Mouse (Mus musculus) liver, postnatal 0 days (tissue): Measurements from ENCODE around the gene Evc. TPM values are rescaled to one million over a fixed set of nuclear protein-coding genes. Genes with fewer than 3 reads are reported as not detected.
A peak's percentile ranks its signal among the peaks of the same experiment; 100 is the strongest.

Experiments used
- ATAC-seq: fragments of 200-750 bp; cut with Nextera tagmentation; 2 replicates; pipeline ENCODE4 v1.8.0; 2017; ENCODE audit warnings: mild to moderate bottlenecking, moderate library complexity
- DNase-seq: peaks from one replicate; pipeline ENCODE4 v3.0.0-alpha.2; 2016
- H3K27ac ChIP-seq: fragments of 300-500 bp; sonication (generic); 2 replicates; pipeline ENCODE4 v1.5.1; 2014; ENCODE audit warnings: antibody characterized with exemption, moderate library complexity, mild to moderate bottlenecking, low read depth
- H3K27me3 ChIP-seq: fragments of 300-500 bp; sonication (generic); 2 replicates; pipeline ENCODE4 v1.6.1; 2014; ENCODE audit warnings: low read length, control low read depth, mixed read lengths; ENCODE audit not compliant: insufficient read depth
- H3K36me3 ChIP-seq: fragments of 300-500 bp; sonication (generic); replicated peaks from 2 replicates; pipeline ENCODE4 v1.6.1; 2014; ENCODE audit warnings: mild to moderate bottlenecking, control low read depth, low read length, moderate library complexity, mixed read lengths; ENCODE audit not compliant: insufficient read depth
- H3K4me1 ChIP-seq: fragments of 300-500 bp; sonication (generic); 2 replicates; pipeline ENCODE4 v1.6.1; 2014; ENCODE audit warnings: antibody characterized with exemption, mild to moderate bottlenecking, control low read depth; ENCODE audit not compliant: insufficient read depth
- H3K4me2 ChIP-seq: fragments of 300-500 bp; sonication (generic); 2 replicates; pipeline ENCODE4 v1.6.1; 2014; ENCODE audit warnings: low read depth, mild to moderate bottlenecking, low read length, moderate library complexity, mixed read lengths
- H3K4me3 ChIP-seq: fragments of 300-500 bp; sonication (generic); 2 replicates; pipeline ENCODE4 v1.5.1; 2014; ENCODE audit warnings: low read depth, low read length
- H3K9ac ChIP-seq: fragments of 300-500 bp; sonication (generic); replicated peaks from 2 replicates; pipeline ENCODE4 v1.6.1; 2014; ENCODE audit warnings: mild to moderate bottlenecking, moderate library complexity
- H3K9me3 ChIP-seq: fragments of 300-500 bp; sonication (generic); 2 replicates; pipeline ENCODE4 v1.6.1; 2016; ENCODE audit warnings: mild to moderate bottlenecking, control low read depth, low read length, mixed read lengths
- CTCF ChIP-seq: sonication (generic); IDR thresholded peaks from 2 replicates; pipeline ENCODE4 v1.5.1; 2016; ENCODE audit warnings: antibody characterized with exemption, low read depth
- EP300 ChIP-seq: IDR thresholded peaks from 2 replicates; pipeline ENCODE4 v1.6.1; 2016; ENCODE audit warnings: antibody characterized with exemption, low read depth, mild to moderate bottlenecking
- WGBS: fragments of 180-500 bp; shearing (Covaris S2); extraction: QIAGEN DNeasy Blood & Tissue Kit; methylation state at CpG from one replicate; pipeline ENCODE4 v1.1.7; 2014; ENCODE audit not compliant: insufficient replicate concordance; 5-methylcytosine and 5-hydroxymethylcytosine counted together
- polyA plus RNA-seq: library from polyadenylated mRNA; unstranded; fragments of >200 nt; fragmentation: Nextera tagmentation; extraction: Ambion mirVana; gene quantifications from 2 replicates; pipeline ENCODE4 v1.2.1, GENCODE M21; 2015

The Evc gene
- polyA plus RNA-seq, 1 experiment from 2014 or later: 0.65 TPM

DNA sequence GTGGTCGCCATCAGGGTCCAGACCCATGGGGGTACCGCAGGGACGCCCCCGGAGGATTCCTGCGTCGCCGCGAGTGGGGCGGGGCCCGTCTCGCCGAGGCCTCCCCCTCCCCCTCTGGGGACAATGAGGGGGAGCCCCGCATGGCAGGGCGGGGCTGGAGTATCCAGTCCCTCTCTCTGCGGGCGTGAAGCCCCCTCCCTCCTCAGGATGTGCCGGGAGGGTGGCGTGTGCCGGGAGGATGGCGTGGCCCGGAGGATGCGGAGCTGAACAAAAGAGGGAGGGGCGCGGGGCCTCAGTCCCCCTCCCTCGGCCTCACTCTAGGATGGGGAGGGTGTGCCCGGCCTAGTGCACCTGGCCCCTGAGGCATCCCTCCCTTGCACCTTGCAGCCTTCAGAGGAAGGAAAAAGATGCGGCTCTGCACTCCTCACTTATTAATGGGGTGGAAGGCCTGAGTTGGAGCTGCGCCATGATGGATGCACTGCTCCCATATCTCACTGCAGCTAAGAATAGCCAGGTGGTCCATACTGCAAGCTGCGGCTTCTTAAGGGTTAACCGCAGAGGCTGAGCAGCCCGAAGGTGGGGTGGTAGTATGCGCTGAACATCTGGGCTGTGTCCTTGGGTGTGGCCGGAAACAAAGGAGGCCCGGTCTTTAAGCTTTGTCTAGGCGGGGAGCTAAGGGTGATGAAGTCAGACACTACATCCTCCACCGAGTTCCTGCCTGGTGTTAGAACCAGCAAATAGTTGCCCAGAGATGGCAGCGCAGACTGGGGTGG lies 90.4 kb downstream of the Evc start:
- 3% methylated on average over 27 of the region's 37 CpGs for WGBS
- DNase-seq (no peak), ATAC-seq (no peak)
- no peak overlapping the region for H3K9ac ChIP-seq
- peak overlapping the region; percentile 19; the same call in 1 of the 2 replicates for H3K4me3 ChIP-seq
- peaks cover 63% of the 10 kb centered on the region for H3K27me3 ChIP-seq
- H3K4me1 ChIP-seq: 0 out of 2 replicates have a peak, but pooled peaks cover 4% of the 10 kb centered on the region
- TF ChIP-seq EP300 (no peak), CTCF (no peak)
- no peak overlapping the region for H3K27ac ChIP-seq
- H3K4me2 ChIP-seq: peak overlapping the region; percentile 58
- H3K36me3 ChIP-seq: no peaks in the 10 kb centered on the region
- no peaks in the 10 kb centered on the region for H3K9me3 ChIP-seq

DNA sequence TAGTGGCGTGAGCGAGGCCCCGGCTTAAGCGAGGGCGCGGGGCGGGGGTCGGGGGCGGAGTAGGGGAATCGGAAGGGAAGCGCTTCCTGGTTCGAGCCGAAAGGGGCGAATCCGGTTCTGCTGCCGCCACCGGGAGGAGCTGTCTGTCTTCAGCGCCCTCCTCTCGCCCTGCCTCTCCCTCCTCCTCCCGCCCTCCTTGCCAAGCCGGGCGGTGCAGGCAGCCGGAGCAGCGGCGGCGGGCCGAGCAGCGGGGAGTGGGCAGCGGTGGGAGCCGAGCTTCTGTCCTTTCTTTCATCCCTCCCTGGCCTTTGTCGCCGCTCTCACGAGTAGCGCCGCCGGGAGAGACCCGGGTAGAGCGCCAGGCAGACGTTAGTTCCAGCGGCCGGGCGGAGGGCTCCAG lies 91.0 kb downstream of the Evc start:
- H3K4me3 ChIP-seq: peak overlapping the region; percentile 19; the same call in 1 of the 2 replicates
- no peaks in the 10 kb centered on the region for H3K36me3 ChIP-seq
- no peak for TF ChIP-seq CTCF
- no peak for TF ChIP-seq EP300
- peak overlapping the region; percentile 58 for H3K4me2 ChIP-seq
- ATAC-seq (no peak), DNase-seq (peak; percentile 18)
- no peak overlapping the region for H3K27ac ChIP-seq
- H3K9me3 ChIP-seq: no peaks in the 10 kb centered on the region
- 3% methylated on average over 29 of the region's 42 CpGs for WGBS
- H3K4me1 ChIP-seq: 0 out of 2 replicates have a peak, but pooled peaks cover 4% of the 10 kb centered on the region
- H3K9ac ChIP-seq: no peak overlapping the region
- H3K27me3 ChIP-seq: peaks cover 70% of the 10 kb centered on the region

DNA sequence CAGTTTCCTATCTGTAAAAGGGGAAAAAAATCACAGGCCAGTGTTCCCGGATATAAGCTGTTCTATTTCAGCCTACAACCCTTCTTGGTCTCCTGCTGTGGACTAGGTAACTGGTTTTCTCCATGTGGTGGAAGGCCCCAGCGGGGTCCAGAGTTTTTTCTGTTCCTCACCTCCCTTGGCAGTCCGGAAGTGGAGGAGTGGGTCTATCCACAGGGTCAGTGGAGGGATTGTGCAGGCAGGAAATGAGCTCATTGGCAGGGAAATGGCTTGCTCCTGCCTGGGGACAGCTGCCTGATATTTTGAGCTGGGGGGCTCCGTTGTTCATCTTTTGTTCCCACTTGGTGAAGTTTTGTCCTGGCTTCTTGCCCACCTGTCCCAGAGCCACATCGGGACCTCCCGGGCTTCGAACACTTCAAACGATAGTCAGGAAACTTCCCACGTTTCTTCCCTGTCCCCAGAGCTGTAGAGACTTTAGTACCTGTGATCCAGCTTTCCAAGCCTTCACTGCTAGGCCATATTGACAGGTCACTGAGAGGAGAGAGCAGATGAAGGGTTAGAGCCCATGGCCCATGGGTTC lies 91.9 kb downstream of the Evc start:
- H3K4me2 ChIP-seq: no peak overlapping the region

DNA sequence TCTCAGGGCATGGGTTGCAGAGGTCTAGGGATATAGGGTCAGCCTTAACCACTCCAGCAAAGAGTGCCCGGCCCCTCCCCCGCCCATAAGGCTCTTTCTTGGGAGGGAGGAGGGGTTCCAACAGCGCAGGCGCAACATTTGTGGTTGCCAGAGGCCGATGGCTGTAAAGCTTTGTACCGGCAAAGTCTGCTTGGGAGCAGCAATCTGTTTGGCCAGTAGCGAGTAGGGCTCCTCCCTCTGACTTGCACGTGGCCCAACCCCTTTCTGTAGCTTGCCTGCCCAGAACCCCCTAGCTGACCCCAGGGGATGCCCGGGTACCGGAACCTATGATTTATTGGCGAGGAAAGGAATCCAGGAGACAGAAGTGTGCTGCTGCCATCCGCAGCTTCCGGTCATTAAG lies 92.5 kb downstream of the Evc start:
- ATAC-seq: no peak
- Histone ChIP-seq H3K27me3 (peaks cover 75% of the 10 kb centered on the region), H3K4me2 (no peak overlapping the region), H3K4me1 (0 out of 2 replicates have a peak, but pooled peaks cover 4% of the 10 kb centered on the region), H3K27ac (no peak overlapping the region), H3K4me3 (no peak overlapping the region), H3K36me3 (no peaks in the 10 kb centered on the region), H3K9ac (no peak overlapping the region), H3K9me3 (no peaks in the 10 kb centered on the region)
- TF ChIP-seq CTCF: no peak
- TF ChIP-seq EP300: no peak
- DNase-seq: no peak
- WGBS: 8% methylated on average over 13 of the region's 13 CpGs

More for the DNA sequence above, 91.9 kb downstream of the Evc start:
- WGBS: 31% methylated on average over 9 of the region's 9 CpGs
- Histone ChIP-seq H3K27me3 (peaks cover 75% of the 10 kb centered on the region), H3K36me3 (no peaks in the 10 kb centered on the region), H3K4me1 (0 out of 2 replicates have a peak, but pooled peaks cover 4% of the 10 kb centered on the region), H3K4me3 (no peak overlapping the region), H3K27ac (no peak overlapping the region), H3K9ac (no peak overlapping the region), H3K9me3 (no peaks in the 10 kb centered on the region)
- ATAC-seq (no peak), DNase-seq (no peak)
- TF ChIP-seq EP300: no peak
- TF ChIP-seq CTCF: no peak

DNA sequence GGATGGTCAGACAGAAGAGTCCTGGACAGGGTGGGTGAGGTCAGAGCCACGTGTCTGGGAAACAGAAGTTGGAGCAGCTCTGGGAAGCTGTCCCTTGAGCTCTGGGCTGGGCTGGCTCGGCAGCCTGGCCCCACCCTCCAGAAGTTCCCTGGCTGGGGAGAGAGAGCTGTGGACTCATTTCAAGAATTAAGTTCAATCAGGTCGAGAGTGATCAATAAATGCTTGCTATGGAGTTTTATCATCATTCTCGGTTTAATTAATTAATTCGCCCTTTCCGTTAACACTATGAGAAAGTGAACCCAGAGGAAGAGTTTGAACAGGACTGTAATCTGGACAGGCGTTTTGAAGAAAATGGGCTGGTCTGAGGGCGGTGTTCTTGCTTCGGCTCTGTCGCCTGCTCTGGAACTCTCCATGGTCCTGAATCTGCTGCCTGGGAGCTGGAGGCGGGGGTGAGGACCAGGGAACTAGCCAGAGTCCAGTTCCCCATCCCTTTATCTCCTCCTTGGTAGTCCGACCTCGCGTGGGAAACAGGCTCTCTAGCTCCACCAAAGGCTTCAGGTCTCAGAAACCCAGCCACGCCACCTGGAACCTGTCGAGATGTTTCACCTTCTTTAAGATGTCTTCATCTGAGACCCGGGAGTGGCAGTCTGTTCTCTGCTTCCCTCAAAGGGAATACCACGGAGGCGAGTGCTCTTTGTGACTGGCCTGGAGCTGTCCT lies 93.4 kb downstream of the Evc start:
- no peak for TF ChIP-seq EP300
- TF ChIP-seq CTCF: no peak
- 5% methylated on average over 19 of the region's 19 CpGs for WGBS
- DNase-seq: peak; percentile 67

More for the DNA sequence above, 93.4 kb downstream of the Evc start:
- no peak for ATAC-seq
- 0 out of 2 replicates have a peak, but pooled peaks cover 4% of the 10 kb centered on the region for H3K4me1 ChIP-seq
- H3K4me3 ChIP-seq: no peak overlapping the region
- H3K4me2 ChIP-seq: no peak overlapping the region
- no peaks in the 10 kb centered on the region for H3K9me3 ChIP-seq
- no peaks in the 10 kb centered on the region for H3K36me3 ChIP-seq
- no peak overlapping the region for H3K9ac ChIP-seq
- peaks cover 75% of the 10 kb centered on the region for H3K27me3 ChIP-seq
- H3K27ac ChIP-seq: no peak overlapping the region
